In the genomic region with DNA sequence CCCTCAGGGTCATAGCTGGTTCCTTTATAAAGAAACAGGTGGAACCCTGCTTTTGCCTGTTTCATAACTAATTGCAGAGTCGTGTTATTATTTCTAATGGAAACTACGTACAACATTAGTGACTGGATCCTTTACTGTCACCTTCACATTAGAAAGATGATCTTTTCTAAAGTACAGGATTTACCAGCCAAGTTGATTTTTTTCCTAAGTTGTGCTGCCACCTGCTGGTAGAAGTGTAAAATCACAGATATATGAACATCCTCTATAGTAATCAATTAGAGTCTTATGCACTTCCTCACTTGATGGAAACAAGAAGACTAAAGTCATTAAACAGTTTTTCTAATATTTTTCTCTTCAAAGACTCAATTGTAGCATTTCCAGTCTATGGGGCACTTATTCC, we compare ENCODE assay signal across 9 mouse cellular contexts. TPM values are rescaled to one million over a fixed set of nuclear protein-coding genes. Genes with fewer than 3 reads are reported as not detected.
DNase-seq lines count a peak whose midpoint lies in the region; ATAC-seq and TF ChIP-seq lines count a peak whose summit lies in the region.
"Had no signal": no experiment of that assay in that cellular context is flagged by ENCODE, and none has a peak within 500 bp of the region (broad histone marks: within the 10 kb centered on the region; RNA-seq: fewer than 3 reads in every experiment).

No protein-coding gene starts in this region.

- in situ Hi-C loops in CH12.LX (cut with MboI; ENCODE audit: low pct_ligation_motif_present, low pct_unique_long_range_greater_than_20kb, low sequenced_read_pairs), result loop anchor here (5.0 to 10.0 kb wide), 2 partner anchors 242 to 369 kb away; no protein-coding TSS in a partner anchor

- TF ChIP-seq POLR2A in CH12.LX (IDR thresholded peaks at IDR 0.05; ENCODE audit: low read depth, low read length), result no peak

- peak; percentile 92 for TF ChIP-seq RAD21 in CH12.LX (IDR thresholded peaks at IDR 0.05; ENCODE audit: low read depth, low read length)

- dilution Hi-C loops in CH12.LX (cut with MboI; ENCODE audit: extremely low pct_ligation_motif_present, extremely low pct_unique_long_range_greater_than_20kb, low sequenced_read_pairs), result no loop called here

- WGBS in large intestine, adult 2 months, result 2% methylated on average over 2 of the region's 2 CpGs

- no peak for ATAC-seq in frontal cortex, adult (ENCODE audit: low TSS enrichment)

- no peak overlapping the region for H3K4me2 ChIP-seq in CH12.LX (ENCODE audit: insufficient read depth, low read depth, poor library complexity, severe bottlenecking)

- H3K9me3 ChIP-seq in CH12.LX (replicated peaks; ENCODE audit: low read length), result no peaks in the 10 kb centered on the region

- peak; percentile 17 to 26 for DNase-seq in frontal cortex, postnatal 36 days (ENCODE audit: low spot score in 2 of 2)
- DNase-seq in left cerebral cortex, postnatal 10 days (ENCODE audit: extremely low spot score in 1 of 2, low spot score in 2 of 2), result peak; percentile 29 to 34
- no peak for DNase-seq in left cerebral cortex, adult 11 months (ENCODE audit: low spot score)
- peak; percentile 72 for DNase-seq in CH12.LX (ENCODE audit: extremely low read depth)
- peak; percentile 42 for DNase-seq in c-Kit-positive CD71-positive TER-119-negative erythroid progenitor cells, embryonic 14.5 days (ENCODE audit: low read depth)
- peak; percentile 65 for DNase-seq in large intestine, adult 2 months (ENCODE audit: low read depth, low spot score)
- peak; percentile 82 for DNase-seq in splenic B cell, adult 2 months (ENCODE audit: low read depth, low spot score)

- H3K4me1 ChIP-seq in CH12.LX (ENCODE audit: control insufficient read depth in 1 of 2, insufficient read depth in 2 of 2), result no peaks in the 10 kb centered on the region; a peak in 1 of 4 replicates

- no peaks in the 10 kb centered on the region for H3K36me3 ChIP-seq in CH12.LX (replicated peaks in 1 of 2; ENCODE audit: control insufficient read depth in 1 of 2, insufficient read depth in 1 of 2, low read length in 1 of 2)
- no peaks in the 10 kb centered on the region for H3K36me3 ChIP-seq in splenic B cell, adult 2 months (ENCODE audit: control insufficient read depth, insufficient read depth, low read length, poor library complexity, severe bottlenecking)

- no peaks in the 10 kb centered on the region for H3K79me2 ChIP-seq in CH12.LX (replicated peaks; ENCODE audit: control insufficient read depth, extremely low read depth, insufficient read depth, poor library complexity, severe bottlenecking)

- H3K27ac ChIP-seq in CH12.LX (ENCODE audit: insufficient read depth, low read depth), result no peak overlapping the region

- intact Hi-C loops in left cerebral cortex, postnatal 10 days (cut with DNase I), result loop anchor here (2.0 to 5.0 kb wide), 2 partner anchors 236 to 374 kb away; a partner anchor contains a TSS

- no peak for TF ChIP-seq EP300 in CH12.LX (IDR thresholded peaks at IDR 0.05; ENCODE audit: low read length)

- no peak overlapping the region for H3K9ac ChIP-seq in CH12.LX (ENCODE audit: insufficient read depth, low read depth)

- peaks cover 19% of the 10 kb centered on the region for H3K27me3 ChIP-seq in CH12.LX (replicated peaks)
- H3K27me3 ChIP-seq in splenic B cell, adult 2 months (ENCODE audit: control insufficient read depth, insufficient read depth, low read length, poor library complexity, severe bottlenecking), result no peaks in the 10 kb centered on the region

- peak in 1 of 2 experiments; percentile 81; a peak in 2 of 4 replicates for TF ChIP-seq CTCF in CH12.LX (conservative IDR thresholded peaks at IDR 0.05 in 1 of 2, IDR thresholded peaks at IDR 0.05 in 1 of 2; ENCODE audit: low read depth in 2 of 2, low read length in 2 of 2)

- H3K4me3 ChIP-seq in CH12.LX (replicated peaks in 1 of 3; ENCODE audit: low read depth in 2 of 3, low read length in 2 of 3, poor library complexity in 1 of 3), result no peak overlapping the region

TF ChIP-seq in CH12.LX, 34 proteins besides CTCF, POLR2A, EP300 and RAD21:
- TF ChIP-seq MEF2A (IDR thresholded peaks at IDR 0.05; ENCODE audit: borderline replicate concordance, low read depth, low read length) (no peak), POLR2AphosphoS2 (IDR thresholded peaks at IDR 0.05; ENCODE audit: low read depth, low read length) (no peak), ETS1 (conservative IDR thresholded peaks at IDR 0.05; ENCODE audit: low read depth, low read length) (no peak), SMC3 (IDR thresholded peaks at IDR 0.05; ENCODE audit: low read depth, low read length) (peak; percentile 78), BHLHE40 (IDR thresholded peaks at IDR 0.05; ENCODE audit: low read depth, low read length) (no peak), TCF12 (IDR thresholded peaks at IDR 0.05; ENCODE audit: low read depth, low read length) (no peak)

RNA-seq across cellular contexts. Expression of a gene that starts 5.8 kb away (rescaled TPM):
- total RNA-seq in left cerebral cortex, postnatal 10 days (2021), result 10 to 100 TPM in 1 of 2 experiments, 1 to 10 TPM in 1; 8.6 to 11.4 TPM
- 2.2 and 2.3 TPM in 2 replicates for total RNA-seq in CH12.LX (2012; rRNA removed)
- total RNA-seq in CH12.LX (2014; rRNA removed), result 0.89 and 1.3 TPM in 2 replicates
- polyA plus RNA-seq in CH12.LX (2012; ENCODE audit: insufficient read length, low read depth), result 2.2 and 2.9 TPM in 2 replicates
- 2.3 and 3.1 TPM in 2 replicates for polyA plus RNA-seq in large intestine, adult 2 months (2012; rRNA removed)

RNA-seq across cellular contexts. Expression of a gene that starts 44.0 kb away (rescaled TPM):
- total RNA-seq in left cerebral cortex, postnatal 10 days (2021), result not detected
- total RNA-seq in CH12.LX (2012; rRNA removed), result not detected in 2 replicates
- total RNA-seq in CH12.LX (2014; rRNA removed), result not detected in 2 replicates
- polyA plus RNA-seq in CH12.LX (2012; ENCODE audit: insufficient read length, low read depth), result not detected in 2 replicates
- polyA plus RNA-seq in large intestine, adult 2 months (2012; rRNA removed), result not detected in 2 replicates
- total RNA-seq: layer of hippocampus, postnatal 25 days had no signal
